Mouse (Mus musculus): Measurements from ENCODE around the gene Gm9844.

Gene Gm9844

GRCm38 (mm10) chr7:24889431-24890220, 27.6 kb downstream of the Gm9844 start:
- no peak for TF ChIP-seq GATA4 (IDR thresholded peaks at IDR 0.05; ENCODE audit: insufficient replicate concordance, low read length)

DNA sequence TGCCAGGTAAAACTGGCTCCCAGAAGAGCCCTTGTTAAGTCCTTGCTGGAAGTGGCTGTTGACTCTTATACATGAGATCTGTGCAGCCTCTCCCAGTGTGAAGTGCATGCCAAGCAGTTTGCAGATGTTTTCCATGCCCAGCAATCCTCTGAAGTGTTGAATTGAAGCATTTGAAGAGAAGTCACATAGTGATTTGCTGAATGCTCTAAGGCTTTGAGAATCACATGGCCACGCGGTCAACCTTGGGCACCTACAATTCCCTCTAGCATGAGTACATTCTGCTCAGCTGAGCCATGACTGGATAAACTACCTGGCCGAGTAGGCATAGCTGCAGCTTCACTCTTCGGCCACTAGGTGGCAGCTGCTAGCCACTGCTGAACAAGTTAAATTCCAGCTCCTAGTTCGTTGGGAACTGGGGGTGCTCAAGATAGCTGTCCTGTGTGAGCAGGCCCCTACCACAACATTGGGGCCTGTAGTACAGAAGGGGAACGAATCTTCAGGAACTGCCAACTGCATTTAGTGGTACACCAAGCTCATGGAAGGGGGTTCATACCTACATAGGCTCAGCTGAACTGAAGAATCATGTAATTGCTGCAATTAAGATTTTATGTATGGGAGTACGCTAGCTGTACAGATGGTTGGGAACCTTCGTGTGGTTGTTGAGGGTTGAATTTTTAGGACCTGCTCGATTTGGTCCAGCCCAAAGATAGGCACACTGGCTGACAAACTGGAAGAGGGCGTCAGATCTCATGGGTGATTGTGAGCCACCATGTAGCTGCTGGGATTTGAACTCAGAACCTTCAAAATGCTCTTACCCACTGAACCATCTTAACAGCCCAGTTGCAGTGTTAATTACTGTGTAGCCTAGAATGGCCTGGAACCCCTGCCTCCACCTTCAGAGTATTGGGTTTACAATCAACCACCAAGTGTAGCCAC, 28.5 kb downstream of the Gm9844 start:
- TF ChIP-seq GATA4 (IDR thresholded peaks at IDR 0.05; ENCODE audit: insufficient replicate concordance, low read length) = no peak

GRCm38 (mm10) chr7:24891241-24892124, 29.5 kb downstream of the Gm9844 start:
- TF ChIP-seq GATA4 (IDR thresholded peaks at IDR 0.05; ENCODE audit: insufficient replicate concordance, low read length) = no peak

GRCm38 (mm10) chr7:24892125-24892583, 30.1 kb downstream of the Gm9844 start:
- no peak for TF ChIP-seq GATA4 (IDR thresholded peaks at IDR 0.05; ENCODE audit: insufficient replicate concordance, low read length)

DNA sequence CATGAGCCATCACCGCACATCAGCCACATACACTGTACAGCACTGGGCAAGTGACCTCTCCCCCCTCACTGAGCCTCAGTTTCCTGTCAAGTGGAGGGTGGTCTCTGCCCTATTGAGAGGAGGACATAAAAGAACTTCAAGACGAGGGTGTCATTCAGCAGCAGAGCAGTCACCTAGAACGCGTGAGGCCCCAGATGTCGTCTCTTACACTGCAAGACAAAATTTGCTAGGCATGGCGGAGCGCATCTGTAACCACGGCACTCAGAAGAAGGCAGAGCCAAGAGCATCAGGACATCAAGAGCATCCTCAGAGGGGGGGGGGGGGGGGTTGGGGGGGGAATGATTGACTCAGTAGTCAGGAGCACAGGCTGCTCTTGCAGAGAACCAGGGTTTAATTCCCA, 34.3 kb downstream of the Gm9844 start:
- no peak for TF ChIP-seq GATA4 (IDR thresholded peaks at IDR 0.05; ENCODE audit: insufficient replicate concordance, low read length)

GRCm38 (mm10) chr7:24897224-24897623, 35.2 kb downstream of the Gm9844 start, which contains the start of gene Cd79a:
Cd79a (plus strand) TSS chr7:24897381.
- no peak for TF ChIP-seq GATA4 (IDR thresholded peaks at IDR 0.05; ENCODE audit: insufficient replicate concordance, low read length)

DNA sequence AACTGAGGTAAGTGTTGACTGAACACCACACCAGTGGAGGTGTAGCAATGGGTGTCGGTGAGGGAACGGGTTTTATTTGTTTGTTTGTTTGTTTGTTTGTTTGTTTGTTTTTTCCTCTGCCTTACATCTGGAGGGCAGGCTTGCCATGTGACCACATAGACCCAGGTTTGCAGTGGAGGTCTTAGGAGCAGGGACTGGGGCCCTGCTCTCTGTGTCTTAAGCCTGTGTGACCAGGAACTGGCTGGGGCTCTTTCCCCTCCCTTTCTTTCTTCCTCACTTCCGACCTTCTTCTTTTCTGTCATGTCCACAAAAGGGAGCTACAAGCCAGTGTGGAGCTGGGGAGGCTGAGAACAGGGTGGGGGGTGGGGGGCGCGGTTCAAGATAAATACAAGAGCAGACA, 35.9 kb downstream of the Gm9844 start:
- TF ChIP-seq GATA4 (IDR thresholded peaks at IDR 0.05; ENCODE audit: insufficient replicate concordance, low read length) = no peak

DNA sequence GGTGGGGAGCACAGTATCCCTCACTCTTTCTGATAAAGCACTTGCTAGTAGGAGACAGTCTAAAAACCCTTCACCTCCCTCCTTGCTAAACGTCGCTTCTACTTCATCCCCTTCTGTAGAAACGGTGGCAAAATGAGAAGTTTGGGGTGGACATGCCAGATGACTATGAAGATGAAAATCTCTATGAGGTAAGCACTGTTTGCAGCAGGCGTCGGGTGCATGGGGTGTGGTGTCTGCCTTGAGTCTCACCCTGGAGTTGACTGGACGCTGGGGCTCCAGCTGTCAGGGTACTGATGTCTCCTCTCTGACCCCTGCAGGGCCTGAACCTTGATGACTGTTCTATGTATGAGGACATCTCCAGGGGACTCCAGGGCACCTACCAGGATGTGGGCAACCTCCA, 39.1 kb downstream of the Gm9844 start:
- TF ChIP-seq GATA4 (IDR thresholded peaks at IDR 0.05; ENCODE audit: insufficient replicate concordance, low read length) = no peak

GRCm38 (mm10) chr7:24901842-24902241, 39.8 kb downstream of the Gm9844 start:
- TF ChIP-seq GATA4 (IDR thresholded peaks at IDR 0.05; ENCODE audit: insufficient replicate concordance, low read length) = no peak

- TF ChIP-seq GATA4 (IDR thresholded peaks at IDR 0.05; ENCODE audit: insufficient replicate concordance, low read length) = no peak
Observed at GRCm38 (mm10) chr7:24902264-24902629, 40.2 kb downstream of the Gm9844 start.

DNA sequence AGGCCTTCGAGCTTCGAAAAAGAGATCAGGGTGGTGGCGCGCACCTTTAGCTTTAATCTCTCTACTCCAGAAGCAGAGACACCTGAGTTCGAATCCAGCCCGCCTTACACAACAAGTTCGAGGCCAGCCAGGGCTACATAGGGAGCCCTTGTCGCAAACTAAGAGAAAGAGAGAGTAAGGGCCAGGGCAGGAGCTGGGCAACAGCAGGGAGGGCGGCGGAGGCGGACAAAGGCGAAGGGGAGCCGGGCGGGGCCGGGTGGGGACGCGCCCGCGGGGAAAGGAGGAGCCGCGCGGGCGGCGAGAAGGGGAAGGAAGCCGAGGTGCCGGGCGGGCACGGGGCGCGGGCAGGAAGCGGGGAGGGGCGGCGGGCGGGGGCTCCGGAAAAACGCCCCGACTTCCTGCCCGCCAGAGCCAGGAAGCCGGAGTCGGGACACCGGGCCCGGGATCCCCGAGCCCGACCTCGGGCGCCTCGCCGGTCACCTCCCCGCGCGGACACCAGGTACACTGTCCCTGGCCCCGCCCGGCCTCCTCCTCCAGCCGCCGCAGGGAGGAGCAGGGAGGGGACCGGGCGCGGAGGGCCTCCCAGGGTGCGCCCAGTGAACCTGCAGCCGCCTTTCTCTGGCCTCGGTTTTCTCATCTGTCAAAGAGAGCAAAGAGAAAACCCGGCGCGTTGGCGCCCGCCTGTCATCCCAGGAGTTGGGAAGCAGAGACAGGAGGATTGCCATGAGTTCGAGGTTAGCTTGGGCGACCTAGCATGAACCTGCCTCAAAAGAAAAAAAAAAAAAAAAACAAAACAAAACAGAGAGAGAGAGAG, 40.8 kb downstream of the Gm9844 start, which contains the start of gene Arhgef1:
TSS of gene Arhgef1 (plus strand) at position 283 of the 814 bp plus-strand sequence.
- no peak for TF ChIP-seq GATA4 (IDR thresholded peaks at IDR 0.05; ENCODE audit: insufficient replicate concordance, low read length)

DNA sequence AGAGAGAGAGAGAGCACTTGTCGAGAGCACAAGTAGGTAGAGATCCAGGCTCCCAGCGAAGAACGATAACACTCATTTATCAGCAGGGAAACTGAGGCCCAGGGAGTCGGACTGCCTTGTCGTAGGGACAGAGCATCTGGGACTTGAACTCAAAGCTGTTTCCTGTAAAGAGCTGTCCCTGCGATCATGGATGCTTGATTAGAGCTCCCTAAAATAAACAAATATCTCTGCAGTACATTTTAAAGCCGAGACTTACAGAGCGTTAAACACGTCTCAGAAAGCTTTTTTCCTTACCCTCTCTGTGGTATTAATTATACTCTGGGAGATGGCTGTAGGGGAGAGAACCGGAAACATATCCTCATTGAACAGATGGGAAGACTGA, 41.4 kb downstream of the Gm9844 start:
- TF ChIP-seq GATA4 (IDR thresholded peaks at IDR 0.05; ENCODE audit: insufficient replicate concordance, low read length) = no peak

DNA sequence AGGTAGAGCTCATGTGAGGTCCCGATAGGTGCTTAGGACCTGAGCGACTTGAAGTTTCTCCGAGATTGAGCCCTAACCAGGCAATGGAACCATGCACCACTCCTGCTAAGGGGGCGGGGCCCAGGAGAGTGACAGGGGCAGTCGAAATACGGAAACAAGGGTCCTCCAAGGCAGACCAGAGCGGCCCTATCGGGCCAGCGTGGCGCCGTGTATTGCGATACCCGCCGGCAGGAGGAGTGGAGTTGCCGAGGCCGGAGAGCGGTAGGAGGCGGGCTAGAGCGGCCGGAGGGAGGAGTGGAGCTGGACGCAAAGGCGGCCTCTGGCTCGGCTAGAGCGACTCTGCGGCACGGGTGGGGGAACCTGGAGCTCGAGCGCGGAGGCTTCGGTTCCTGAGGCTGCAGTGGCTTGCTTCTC, 42.1 kb downstream of the Gm9844 start:
- TF ChIP-seq GATA4 (IDR thresholded peaks at IDR 0.05; ENCODE audit: insufficient replicate concordance, low read length) = peak; percentile 93; the same call in 1 of the 2 replicates

GRCm38 (mm10) chr7:24904936-24905335, 42.9 kb downstream of the Gm9844 start:
- no peak for TF ChIP-seq GATA4 (IDR thresholded peaks at IDR 0.05; ENCODE audit: insufficient replicate concordance, low read length)

Data from liver, adult (tissue).